Mouse (Mus musculus): Measurements from ENCODE around the gene Rhov. TPM values are rescaled to one million over a fixed set of nuclear protein-coding genes. Genes with fewer than 3 reads are reported as not detected.
A peak's percentile ranks its signal among the peaks of the same experiment; 100 is the strongest.

Rhov gene
- total RNA-seq, 1 experiment from 2014 or later = not detected

DNA sequence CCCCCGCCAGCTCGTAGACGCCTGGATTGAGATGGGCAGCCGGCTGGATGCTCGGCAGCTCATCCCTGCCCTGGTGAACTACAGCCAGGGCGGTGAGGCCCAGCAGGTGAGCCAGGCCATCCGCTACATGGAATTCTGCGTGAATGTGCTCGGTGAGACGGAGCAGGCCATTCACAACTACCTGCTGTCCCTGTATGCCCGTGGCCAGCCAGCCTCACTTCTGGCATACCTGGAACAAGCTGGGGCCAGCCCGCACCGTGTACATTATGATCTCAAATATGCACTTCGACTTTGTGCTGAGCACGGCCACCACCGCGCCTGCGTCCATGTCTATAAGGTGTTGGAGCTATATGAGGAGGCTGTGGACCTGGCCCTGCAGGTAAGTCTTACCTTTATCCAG, 23.3 kb upstream of the Rhov start:
- ATAC-seq (replicated peaks in 1 of 2; ENCODE audit: insufficient read depth in 1 of 2, low FRiP score in 2 of 2, low TSS enrichment in 1 of 2, low read depth in 1 of 2, poor library complexity in 2 of 2, severe bottlenecking in 2 of 2) = no peak

GRCm38 (mm10) chr2:119293776-119294390, 22.8 kb upstream of the Rhov start:
- ATAC-seq (replicated peaks in 1 of 2; ENCODE audit: insufficient read depth in 1 of 2, low FRiP score in 2 of 2, low TSS enrichment in 1 of 2, low read depth in 1 of 2, poor library complexity in 2 of 2, severe bottlenecking in 2 of 2) = no peak

DNA sequence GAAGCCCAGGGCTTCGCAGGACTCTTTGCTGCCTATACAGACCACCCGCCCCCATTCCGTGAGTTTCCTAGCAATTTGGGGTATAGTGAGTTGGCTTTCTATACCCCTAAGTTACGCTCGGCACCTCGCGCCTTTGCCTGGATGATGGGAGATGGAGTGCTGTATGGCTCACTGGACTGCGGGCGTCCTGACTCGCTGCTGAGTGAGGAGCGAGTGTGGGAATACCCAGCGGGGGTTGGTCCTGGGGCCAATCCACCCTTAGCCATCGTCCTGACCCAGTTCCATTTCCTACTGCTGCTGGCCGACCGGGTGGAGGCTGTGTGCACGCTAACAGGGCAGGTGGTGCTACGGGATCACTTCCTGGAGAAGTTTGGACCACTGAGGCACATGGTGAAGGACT, 22.2 kb upstream of the Rhov start:
- no peak for ATAC-seq (replicated peaks in 1 of 2; ENCODE audit: insufficient read depth in 1 of 2, low FRiP score in 2 of 2, low TSS enrichment in 1 of 2, low read depth in 1 of 2, poor library complexity in 2 of 2, severe bottlenecking in 2 of 2)

- no peak for ATAC-seq (replicated peaks in 1 of 2; ENCODE audit: insufficient read depth in 1 of 2, low FRiP score in 2 of 2, low TSS enrichment in 1 of 2, low read depth in 1 of 2, poor library complexity in 2 of 2, severe bottlenecking in 2 of 2)
These were observed 21.8 kb upstream of the Rhov start for GRCm38 (mm10) chr2:119292852-119293251.

- no peak for ATAC-seq (replicated peaks in 1 of 2; ENCODE audit: insufficient read depth in 1 of 2, low FRiP score in 2 of 2, low TSS enrichment in 1 of 2, low read depth in 1 of 2, poor library complexity in 2 of 2, severe bottlenecking in 2 of 2)
These were observed 21.2 kb upstream of the Rhov start for GRCm38 (mm10) chr2:119292281-119292680.

DNA sequence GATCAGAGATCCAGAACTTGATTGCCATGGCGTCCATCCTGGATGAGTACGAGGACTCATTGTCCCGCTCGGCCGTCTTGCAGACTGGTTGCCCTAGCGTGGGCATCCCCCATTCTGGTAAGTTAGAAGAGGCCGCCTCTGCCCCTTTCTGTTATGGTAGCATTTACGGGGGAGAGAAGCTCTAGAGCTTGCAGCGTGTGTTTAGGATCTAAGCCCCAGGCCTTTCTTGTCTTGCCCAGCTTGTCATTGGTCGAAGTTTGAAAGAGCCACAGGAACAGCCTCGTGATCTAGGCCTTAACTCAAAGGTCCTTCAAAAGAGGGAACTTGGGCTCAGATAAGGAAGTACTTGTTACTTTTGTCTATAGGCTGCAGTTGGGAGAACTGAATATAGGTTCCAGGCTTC, 17.9 kb upstream of the Rhov start:
- peak; percentile 55 to 59 for ATAC-seq (replicated peaks in 1 of 2; ENCODE audit: insufficient read depth in 1 of 2, low FRiP score in 2 of 2, low TSS enrichment in 1 of 2, low read depth in 1 of 2, poor library complexity in 2 of 2, severe bottlenecking in 2 of 2)

- peak; percentile 96 to 97 for ATAC-seq (replicated peaks in 1 of 2; ENCODE audit: insufficient read depth in 1 of 2, low FRiP score in 2 of 2, low TSS enrichment in 1 of 2, low read depth in 1 of 2, poor library complexity in 2 of 2, severe bottlenecking in 2 of 2)
These were observed 17.3 kb upstream of the Rhov start, which contains the start of gene Vps18 for GRCm38 (mm10) chr2:119288270-119288882. Vps18 (plus strand) TSS chr2:119288740.

DNA sequence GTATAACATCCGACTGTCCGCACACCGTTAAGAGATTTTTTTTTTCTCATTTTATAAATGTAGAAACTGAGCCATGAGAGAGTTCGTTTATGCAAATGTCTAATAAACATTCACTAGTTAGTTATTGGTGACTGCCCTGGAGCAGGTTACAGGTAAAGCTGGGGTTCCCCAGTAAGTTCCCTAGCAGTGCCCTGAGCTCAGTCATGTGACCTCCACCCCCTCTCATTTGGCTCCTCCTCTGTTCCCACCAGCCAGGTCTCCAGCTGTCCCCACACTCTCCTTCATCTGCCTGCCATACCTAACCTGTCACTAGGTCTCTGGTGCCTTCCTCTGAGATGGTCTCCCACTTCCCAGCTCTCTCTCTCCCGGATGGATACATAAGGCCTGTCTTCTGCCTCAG, 16.3 kb upstream of the Rhov start:
- ATAC-seq (replicated peaks in 1 of 2; ENCODE audit: insufficient read depth in 1 of 2, low FRiP score in 2 of 2, low TSS enrichment in 1 of 2, low read depth in 1 of 2, poor library complexity in 2 of 2, severe bottlenecking in 2 of 2) = no peak

DNA sequence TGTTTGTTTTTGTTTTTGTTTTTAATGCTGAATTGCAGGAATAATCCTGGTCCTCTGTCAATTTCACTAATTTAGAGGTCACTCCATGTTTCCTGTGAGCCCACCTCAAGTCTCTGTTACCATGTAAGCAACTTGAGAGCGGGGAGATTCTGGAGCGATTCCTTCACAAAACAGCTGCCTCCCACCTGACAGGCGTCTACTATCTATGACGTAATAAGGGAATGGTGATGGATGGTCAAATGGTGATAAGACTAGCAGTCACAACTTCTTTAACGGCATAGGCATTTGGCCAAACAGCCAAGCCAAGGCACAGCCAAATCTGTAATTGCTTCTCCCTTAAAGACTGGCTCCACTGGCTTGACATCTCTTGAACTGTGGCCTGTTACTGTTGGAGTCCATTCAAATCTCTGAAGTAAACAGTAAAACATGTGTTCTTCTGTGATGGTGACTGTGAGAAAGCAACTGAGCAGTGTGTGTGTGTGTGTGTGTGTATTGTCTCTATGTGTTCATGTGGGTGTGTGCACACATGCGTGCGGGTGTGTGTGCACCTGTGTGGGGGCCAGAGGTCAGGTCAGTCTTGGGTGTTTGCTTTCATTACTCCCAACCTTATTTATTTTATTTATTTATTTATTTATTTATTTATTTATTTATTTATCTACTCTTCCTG, 11.0 kb upstream of the Rhov start:
- ATAC-seq (replicated peaks in 1 of 2; ENCODE audit: insufficient read depth in 1 of 2, low FRiP score in 2 of 2, low TSS enrichment in 1 of 2, low read depth in 1 of 2, poor library complexity in 2 of 2, severe bottlenecking in 2 of 2) = no peak

GRCm38 (mm10) chr2:119277810-119278209, 6.7 kb upstream of the Rhov start:
- no peak for ATAC-seq (replicated peaks in 1 of 2; ENCODE audit: insufficient read depth in 1 of 2, low FRiP score in 2 of 2, low TSS enrichment in 1 of 2, low read depth in 1 of 2, poor library complexity in 2 of 2, severe bottlenecking in 2 of 2)

- ATAC-seq (replicated peaks in 1 of 2; ENCODE audit: insufficient read depth in 1 of 2, low FRiP score in 2 of 2, low TSS enrichment in 1 of 2, low read depth in 1 of 2, poor library complexity in 2 of 2, severe bottlenecking in 2 of 2) = no peak
These were observed 5.9 kb upstream of the Rhov start for GRCm38 (mm10) chr2:119276926-119277325.

DNA sequence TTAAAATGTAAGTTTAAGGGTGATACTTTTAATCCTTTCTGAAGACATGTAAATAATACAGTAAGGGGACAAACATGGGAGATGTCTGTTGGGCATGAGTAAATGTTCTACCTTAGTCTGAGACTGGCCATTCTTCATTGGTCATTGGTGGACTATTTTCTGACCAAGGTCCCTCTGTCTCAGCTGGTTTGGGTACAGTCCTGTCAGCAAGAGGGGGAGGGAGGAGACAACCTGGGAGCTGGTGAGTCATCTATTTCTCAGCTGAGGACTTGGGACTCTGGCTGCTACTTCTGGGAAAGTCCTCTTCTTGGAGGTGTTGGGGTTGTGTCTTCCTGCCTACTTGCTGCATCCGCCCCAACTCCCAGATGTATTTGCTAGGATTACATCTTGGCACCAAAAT, 3.1 kb upstream of the Rhov start:
- no peak for ATAC-seq (replicated peaks in 1 of 2; ENCODE audit: insufficient read depth in 1 of 2, low FRiP score in 2 of 2, low TSS enrichment in 1 of 2, low read depth in 1 of 2, poor library complexity in 2 of 2, severe bottlenecking in 2 of 2)

DNA sequence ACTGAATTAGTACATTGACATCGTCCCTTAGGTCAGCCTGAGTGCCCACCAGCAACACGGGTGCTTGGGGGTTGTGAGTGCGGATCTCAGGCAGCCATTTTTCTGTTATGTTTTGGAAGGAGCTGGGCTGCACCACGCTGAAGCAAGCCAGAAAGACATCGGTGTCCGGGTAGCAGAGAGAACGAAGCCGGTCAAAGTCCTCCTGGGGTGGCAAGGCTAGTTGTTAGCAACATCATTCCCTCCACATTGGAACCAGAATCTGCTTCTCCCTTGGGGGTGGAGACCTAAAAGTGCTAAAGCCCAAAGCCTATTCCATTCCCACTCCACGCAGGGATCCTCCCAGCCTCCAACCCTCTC, 808 bp downstream of the Rhov start:
- no peak for ATAC-seq (replicated peaks in 1 of 2; ENCODE audit: insufficient read depth in 1 of 2, low FRiP score in 2 of 2, low TSS enrichment in 1 of 2, low read depth in 1 of 2, poor library complexity in 2 of 2, severe bottlenecking in 2 of 2)

- ATAC-seq (replicated peaks in 1 of 2; ENCODE audit: insufficient read depth in 1 of 2, low FRiP score in 2 of 2, low TSS enrichment in 1 of 2, low read depth in 1 of 2, poor library complexity in 2 of 2, severe bottlenecking in 2 of 2) = no peak
These were observed 7.3 kb downstream of the Rhov start for GRCm38 (mm10) chr2:119263813-119264212.

GRCm38 (mm10) chr2:119262978-119263377, 8.1 kb downstream of the Rhov start:
- ATAC-seq (replicated peaks in 1 of 2; ENCODE audit: insufficient read depth in 1 of 2, low FRiP score in 2 of 2, low TSS enrichment in 1 of 2, low read depth in 1 of 2, poor library complexity in 2 of 2, severe bottlenecking in 2 of 2) = peak; percentile 94 to 98

DNA sequence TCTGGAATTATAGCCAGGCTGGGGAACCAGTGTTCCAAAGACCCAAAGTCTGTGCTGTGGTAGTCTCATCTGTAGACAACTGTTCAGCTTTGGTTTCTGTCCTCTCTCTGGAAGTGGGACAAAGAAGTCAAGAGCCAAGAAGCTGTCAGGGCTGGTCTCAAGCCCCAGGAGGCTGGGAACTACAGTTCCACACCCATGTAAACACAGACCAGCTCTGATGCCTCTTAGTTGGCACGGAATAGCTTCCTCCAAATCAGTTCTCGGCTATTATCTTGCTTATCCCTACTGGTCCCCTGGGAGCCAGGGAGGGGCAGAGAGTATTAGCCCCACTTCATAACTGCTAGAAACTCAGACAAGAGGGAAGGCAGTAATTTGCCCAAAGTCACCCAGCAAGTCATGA, 9.7 kb downstream of the Rhov start:
- no peak for ATAC-seq (replicated peaks in 1 of 2; ENCODE audit: insufficient read depth in 1 of 2, low FRiP score in 2 of 2, low TSS enrichment in 1 of 2, low read depth in 1 of 2, poor library complexity in 2 of 2, severe bottlenecking in 2 of 2)

GRCm38 (mm10) chr2:119260518-119260917, 10.6 kb downstream of the Rhov start:
- ATAC-seq (replicated peaks in 1 of 2; ENCODE audit: insufficient read depth in 1 of 2, low FRiP score in 2 of 2, low TSS enrichment in 1 of 2, low read depth in 1 of 2, poor library complexity in 2 of 2, severe bottlenecking in 2 of 2) = no peak

DNA sequence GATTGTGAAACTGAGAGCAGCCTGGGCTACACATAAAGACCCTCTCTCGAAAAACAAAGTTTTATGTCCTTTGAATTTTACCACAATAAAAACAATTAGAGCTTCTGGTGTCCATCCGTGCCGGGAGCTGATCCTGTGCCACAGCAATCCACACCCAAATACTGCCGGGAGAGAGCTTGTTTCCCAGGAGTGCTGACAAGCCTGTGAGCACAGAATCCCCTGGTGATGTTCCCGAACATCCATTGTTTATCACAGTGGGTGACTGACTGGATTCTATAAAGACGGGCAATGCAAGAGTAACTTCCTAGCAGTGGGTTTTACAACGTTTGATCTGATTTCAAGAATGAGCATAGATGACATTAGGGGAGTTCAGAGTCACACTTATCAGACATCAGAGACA, 16.1 kb downstream of the Rhov start:
- no peak for ATAC-seq (replicated peaks in 1 of 2; ENCODE audit: insufficient read depth in 1 of 2, low FRiP score in 2 of 2, low TSS enrichment in 1 of 2, low read depth in 1 of 2, poor library complexity in 2 of 2, severe bottlenecking in 2 of 2)

All from hematopoietic stem cell, adult 5-6 weeks (primary cell).